Mouse (Mus musculus): ENCODE measurements around the gene Erc2.
"Not testable (repeated sequence)": the region's sequence is repeated elsewhere in the genome, so short reads cannot be mapped to it uniquely, and the experiment has no call there.

Gene Erc2

GRCm38 (mm10) chr14:27835351-27835750 lies 213.1 kb downstream of the Erc2 start:
- DNase-seq (ENCODE audit: low spot score), result no peak

GRCm38 (mm10) chr14:27837601-27838105 lies 215.4 kb downstream of the Erc2 start:
- DNase-seq (ENCODE audit: low spot score), result no peak

GRCm38 (mm10) chr14:27840120-27840519 lies 217.9 kb downstream of the Erc2 start:
- no peak for DNase-seq (ENCODE audit: low spot score)

GRCm38 (mm10) chr14:27846875-27847274 lies 224.6 kb downstream of the Erc2 start:
- no peak for DNase-seq (ENCODE audit: low spot score)

GRCm38 (mm10) chr14:27847291-27847690 lies 225.1 kb downstream of the Erc2 start:
- no peak for DNase-seq (ENCODE audit: low spot score)

- no peak for DNase-seq (ENCODE audit: low spot score)
Measured at GRCm38 (mm10) chr14:27851231-27851630, 229.0 kb downstream of the Erc2 start.

GRCm38 (mm10) chr14:27852606-27853005 lies 230.4 kb downstream of the Erc2 start:
- DNase-seq (ENCODE audit: low spot score), result no peak

- DNase-seq (ENCODE audit: low spot score), result no peak
Measured at GRCm38 (mm10) chr14:27860371-27861046, 238.3 kb downstream of the Erc2 start.

GRCm38 (mm10) chr14:27862299-27862698 lies 240.1 kb downstream of the Erc2 start:
- DNase-seq (ENCODE audit: low spot score), result no peak

GRCm38 (mm10) chr14:27867386-27867785 lies 245.2 kb downstream of the Erc2 start:
- no peak for DNase-seq (ENCODE audit: low spot score)

GRCm38 (mm10) chr14:27873619-27874018 lies 251.4 kb downstream of the Erc2 start:
- no peak for DNase-seq (ENCODE audit: low spot score)

- no peak for DNase-seq (ENCODE audit: low spot score)
Measured at GRCm38 (mm10) chr14:27875991-27876411, 253.8 kb downstream of the Erc2 start.

- no peak for DNase-seq (ENCODE audit: low spot score)
Measured at GRCm38 (mm10) chr14:27881972-27882371, 259.7 kb downstream of the Erc2 start.

GRCm38 (mm10) chr14:27886337-27886736 lies 264.1 kb downstream of the Erc2 start:
- DNase-seq (ENCODE audit: low spot score), result not testable (repeated sequence)

GRCm38 (mm10) chr14:27887488-27887887 lies 265.3 kb downstream of the Erc2 start:
- no peak for DNase-seq (ENCODE audit: low spot score)

GRCm38 (mm10) chr14:27889650-27890049 lies 267.4 kb downstream of the Erc2 start:
- DNase-seq (ENCODE audit: low spot score), result no peak

GRCm38 (mm10) chr14:27892416-27892815 lies 270.2 kb downstream of the Erc2 start:
- no peak for DNase-seq (ENCODE audit: low spot score)

GRCm38 (mm10) chr14:27901772-27902171 lies 279.5 kb downstream of the Erc2 start:
- no peak for DNase-seq (ENCODE audit: low spot score)

- no peak for DNase-seq (ENCODE audit: low spot score)
Measured at GRCm38 (mm10) chr14:27921656-27922373, 299.6 kb downstream of the Erc2 start.

GRCm38 (mm10) chr14:27927369-27927768 lies 305.1 kb downstream of the Erc2 start:
- DNase-seq (ENCODE audit: low spot score), result no peak

GRCm38 (mm10) chr14:27933533-27933932 lies 311.3 kb downstream of the Erc2 start:
- no peak for DNase-seq (ENCODE audit: low spot score)

GRCm38 (mm10) chr14:27935714-27936113 lies 313.5 kb downstream of the Erc2 start:
- DNase-seq (ENCODE audit: low spot score), result no peak

- DNase-seq (ENCODE audit: low spot score), result no peak
Measured at GRCm38 (mm10) chr14:27937922-27938321, 315.7 kb downstream of the Erc2 start.
